Mouse (Mus musculus): Measurements from ENCODE around the gene Sfr1. TPM values are rescaled to one million over a fixed set of nuclear protein-coding genes. Genes with fewer than 3 reads are reported as not detected.

Gene Sfr1
- polyA plus RNA-seq, 1 experiment from 2014 or later = 271 TPM

DNA sequence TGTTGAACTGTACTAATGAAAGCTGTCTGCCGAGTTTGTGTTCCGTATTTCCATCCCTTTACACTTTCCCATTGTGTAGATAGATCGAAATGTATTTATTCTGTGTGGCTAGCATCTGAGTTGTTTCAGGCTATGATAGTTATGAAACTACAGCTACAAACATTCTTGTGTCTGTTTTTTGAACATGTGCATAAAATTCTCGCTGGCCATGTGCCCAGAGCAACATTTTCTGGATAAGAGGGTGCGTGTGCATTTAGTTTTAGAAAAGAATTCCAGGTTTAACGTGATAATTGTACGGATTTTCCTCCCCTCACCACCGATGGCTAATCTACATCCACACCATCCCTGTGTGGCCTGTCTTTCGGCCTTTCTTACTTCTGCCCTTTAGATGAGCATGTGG lies 18.0 kb upstream of the Sfr1 start:
- Histone ChIP-seq H3K27ac (replicated peaks) (no peak overlapping the region), H3K4me1 (no peaks in the 10 kb centered on the region), H3K4me3 (no peak overlapping the region), H3K9me3 (replicated peaks) (no peaks in the 10 kb centered on the region; the same call in 1 of the 2 replicates), H3K36me3 (no peaks in the 10 kb centered on the region), H3K27me3 (ENCODE audit: low read depth, poor library complexity, severe bottlenecking) (no peaks in the 10 kb centered on the region)
- no peak for DNase-seq (ENCODE audit: low spot score)
- WGBS = 92% methylated on average over 9 of the region's 9 CpGs

DNA sequence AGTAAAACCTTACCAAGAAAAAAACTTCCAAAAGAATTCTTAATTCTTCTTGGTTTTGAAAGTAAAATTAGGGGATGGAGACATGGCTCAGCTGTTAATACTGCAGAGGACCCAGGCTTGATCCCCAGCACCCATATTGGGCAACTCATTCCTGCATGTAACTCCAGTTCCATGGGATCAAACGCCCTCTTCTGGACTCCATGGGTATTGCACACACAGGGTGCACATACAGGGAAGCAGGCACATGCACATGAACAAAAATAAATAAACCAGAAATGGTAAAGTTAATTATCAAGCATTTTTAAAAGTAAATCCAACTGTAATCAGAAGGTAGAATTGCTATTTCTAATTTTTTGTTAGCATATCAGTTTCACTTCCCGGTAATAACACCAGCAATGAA lies 15.3 kb upstream of the Sfr1 start:
- H3K36me3 ChIP-seq = no peaks in the 10 kb centered on the region
- H3K27me3 ChIP-seq (ENCODE audit: low read depth, poor library complexity, severe bottlenecking) = no peaks in the 10 kb centered on the region
- no peaks in the 10 kb centered on the region for H3K4me1 ChIP-seq
- no peaks in the 10 kb centered on the region; the same call in 1 of the 2 replicates for H3K9me3 ChIP-seq (replicated peaks)
- WGBS = 60% methylated on average over 2 of the region's 2 CpGs
- H3K27ac ChIP-seq (replicated peaks) = no peak overlapping the region
- no peak for DNase-seq (ENCODE audit: low spot score)
- H3K4me3 ChIP-seq = no peak overlapping the region

DNA sequence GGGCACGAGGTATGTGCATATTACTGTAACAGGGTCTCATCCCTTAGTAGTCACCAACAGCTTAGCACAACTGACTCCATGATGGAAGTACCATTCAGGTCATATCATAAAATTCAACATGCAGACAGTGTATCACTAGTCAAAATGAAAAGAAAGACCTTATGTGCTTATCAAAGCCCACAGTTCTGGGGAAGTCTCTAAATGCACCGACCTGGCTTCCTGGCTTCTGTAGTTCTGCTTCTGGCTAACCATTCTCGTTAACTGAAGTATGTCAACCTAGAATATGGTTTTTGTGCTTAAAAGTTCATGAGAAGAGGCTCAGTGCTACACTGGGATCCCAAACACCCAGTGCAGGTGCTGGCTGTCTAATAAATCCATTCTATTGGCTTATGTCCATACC lies 12.3 kb upstream of the Sfr1 start:
- 89% methylated on average over 3 of the region's 3 CpGs for WGBS
- H3K27me3 ChIP-seq (ENCODE audit: low read depth, poor library complexity, severe bottlenecking) = no peaks in the 10 kb centered on the region
- H3K4me3 ChIP-seq = no peak overlapping the region
- no peak for DNase-seq (ENCODE audit: low spot score)
- no peaks in the 10 kb centered on the region; the same call in 1 of the 2 replicates for H3K9me3 ChIP-seq (replicated peaks)
- H3K27ac ChIP-seq (replicated peaks) = no peak overlapping the region
- no peaks in the 10 kb centered on the region for H3K36me3 ChIP-seq
- H3K4me1 ChIP-seq = no peaks in the 10 kb centered on the region

DNA sequence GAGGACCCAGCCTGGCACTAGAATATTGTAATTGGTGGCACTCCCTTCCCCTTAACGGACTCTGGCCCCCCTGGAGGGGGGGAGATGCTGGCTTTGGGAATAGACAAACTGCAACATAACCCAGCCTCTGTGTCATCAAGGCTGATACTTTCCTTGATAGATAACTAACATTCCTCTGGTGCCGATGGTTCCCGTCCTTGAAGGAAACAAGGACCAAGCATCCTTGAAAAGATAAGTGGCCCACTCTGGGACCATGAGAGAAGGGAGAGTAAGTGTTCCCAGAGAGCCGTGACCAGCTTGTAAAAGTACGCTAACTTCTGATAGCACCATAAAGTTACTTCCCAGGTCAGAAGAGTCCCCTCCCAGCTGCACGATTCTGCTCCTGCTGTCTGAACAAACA lies 9.0 kb upstream of the Sfr1 start:
- Histone ChIP-seq H3K9me3 (replicated peaks) (no peaks in the 10 kb centered on the region), H3K36me3 (no peaks in the 10 kb centered on the region), H3K4me3 (no peak overlapping the region), H3K4me1 (no peaks in the 10 kb centered on the region), H3K27me3 (ENCODE audit: low read depth, poor library complexity, severe bottlenecking) (no peaks in the 10 kb centered on the region), H3K27ac (replicated peaks) (no peak overlapping the region)
- WGBS = 84% methylated on average over 6 of the region's 6 CpGs
- no peak for DNase-seq (ENCODE audit: low spot score)

DNA sequence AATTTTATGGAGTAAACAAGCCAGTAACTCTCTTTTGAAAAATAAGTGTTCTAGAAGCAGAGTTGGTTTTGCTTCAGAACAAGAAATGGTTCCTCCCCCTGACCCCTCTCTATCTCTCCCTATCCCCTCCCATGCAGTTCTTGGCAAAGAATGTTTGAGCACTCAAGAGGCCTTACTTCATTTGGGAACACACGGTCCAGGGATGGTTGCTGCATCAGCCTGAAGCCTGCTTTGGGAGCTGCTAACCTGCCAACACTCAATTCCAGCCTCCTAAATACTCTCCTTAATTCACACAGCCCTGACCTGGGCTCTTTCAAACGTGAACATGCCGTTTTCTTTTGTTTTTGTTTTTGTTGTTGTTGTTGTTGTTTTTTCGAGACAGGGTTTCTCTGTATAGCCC lies 6.6 kb upstream of the Sfr1 start:
- H3K4me3 ChIP-seq = no peak overlapping the region
- H3K4me1 ChIP-seq = peaks cover under 1% of the 10 kb centered on the region; the same call in 1 of the 2 replicates
- H3K36me3 ChIP-seq = no peaks in the 10 kb centered on the region
- no peak overlapping the region for H3K27ac ChIP-seq (replicated peaks)
- WGBS = 82% methylated on average over 4 of the region's 4 CpGs
- no peak for DNase-seq (ENCODE audit: low spot score)
- no peaks in the 10 kb centered on the region for H3K27me3 ChIP-seq (ENCODE audit: low read depth, poor library complexity, severe bottlenecking)
- H3K9me3 ChIP-seq (replicated peaks) = no peaks in the 10 kb centered on the region

DNA sequence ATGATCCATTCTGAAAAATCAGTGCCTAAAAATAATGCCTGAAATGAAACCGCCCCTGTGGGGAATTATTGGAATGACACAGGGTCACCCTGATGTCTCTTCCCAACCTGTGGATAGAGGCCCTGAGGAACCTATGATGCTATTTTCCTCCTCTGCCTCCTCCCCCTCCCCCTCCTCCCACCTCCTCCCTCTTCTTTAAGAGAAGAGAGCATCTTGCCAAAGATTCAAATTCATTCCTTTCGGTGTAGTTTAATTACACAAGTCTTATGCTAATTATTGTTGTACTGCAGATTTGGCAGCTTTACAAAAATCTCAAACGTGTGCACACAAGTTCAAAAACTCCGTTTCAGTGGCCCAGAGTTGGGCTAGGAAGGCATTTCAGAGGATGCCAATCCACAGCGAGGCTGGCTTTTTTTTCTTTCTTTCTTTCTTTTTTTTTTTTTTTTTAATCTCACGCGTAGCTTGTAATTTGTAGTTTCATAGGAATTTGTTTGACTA lies 5.8 kb upstream of the Sfr1 start:
- WGBS = 82% methylated on average over 7 of the region's 7 CpGs
- H3K9me3 ChIP-seq (replicated peaks) = no peaks in the 10 kb centered on the region

DNA sequence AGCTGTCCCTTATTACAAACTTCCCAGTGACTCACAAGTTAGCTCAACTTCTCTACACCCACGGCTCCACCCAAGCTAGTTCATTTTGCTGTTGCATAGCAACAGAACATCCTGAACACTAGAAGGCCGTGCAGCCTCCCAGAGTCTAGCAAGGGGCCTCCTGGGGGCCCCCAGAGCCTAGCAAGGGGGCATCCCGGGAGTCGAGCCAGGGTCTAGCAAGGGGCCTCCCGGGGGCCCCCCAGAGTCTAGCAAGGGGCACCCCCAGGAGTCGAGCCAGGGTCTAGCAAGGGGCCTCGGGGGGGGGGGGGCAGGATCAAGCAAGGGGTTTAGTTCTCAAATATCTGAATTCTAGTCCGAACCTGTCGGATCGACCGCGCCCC lies 801 bp upstream of the Sfr1 start:
- H3K36me3 ChIP-seq = peaks cover 33% of the 10 kb centered on the region
- DNase-seq (ENCODE audit: low spot score) = peak; percentile 81
- H3K4me1 ChIP-seq = peaks cover 16% of the 10 kb centered on the region
- no peaks in the 10 kb centered on the region for H3K9me3 ChIP-seq (replicated peaks)
- no peaks in the 10 kb centered on the region for H3K27me3 ChIP-seq (ENCODE audit: low read depth, poor library complexity, severe bottlenecking)
- peak overlapping the region; percentile 75 for H3K4me3 ChIP-seq
- WGBS = under 1% methylated on average over 12 of the region's 12 CpGs
- H3K27ac ChIP-seq (replicated peaks) = peak overlapping the region; percentile 96

More for the DNA sequence above, 5.8 kb upstream of the Sfr1 start:
- Histone ChIP-seq H3K4me1 (peaks cover 8% of the 10 kb centered on the region), H3K27ac (replicated peaks) (no peak overlapping the region), H3K27me3 (ENCODE audit: low read depth, poor library complexity, severe bottlenecking) (no peaks in the 10 kb centered on the region), H3K4me3 (no peak overlapping the region), H3K36me3 (no peaks in the 10 kb centered on the region)
- DNase-seq (ENCODE audit: low spot score) = no peak

DNA sequence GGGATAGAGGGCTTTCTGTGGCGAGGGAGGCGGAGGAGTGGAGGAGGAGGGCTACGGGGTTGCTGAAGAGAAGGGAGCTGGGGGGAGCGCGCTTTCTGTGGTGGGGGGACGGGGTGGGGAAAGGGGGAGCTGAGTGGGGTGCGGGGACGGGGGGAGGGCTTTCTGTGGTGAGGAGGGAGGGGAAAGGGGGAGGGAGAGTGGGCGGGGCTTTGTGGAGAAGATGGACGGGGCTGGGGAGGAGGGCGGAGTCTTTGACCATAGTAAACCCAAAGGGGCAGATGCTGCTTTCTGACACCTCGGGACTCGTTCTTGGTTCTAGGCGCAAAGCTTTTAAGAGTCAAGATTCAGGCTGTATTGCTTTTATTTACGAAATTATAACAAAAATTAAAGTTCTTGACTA lies 449 bp downstream of the Sfr1 start:
- DNase-seq (ENCODE audit: low spot score) = peak; percentile 78
- H3K27ac ChIP-seq (replicated peaks) = peak overlapping the region; percentile 96
- WGBS = under 1% methylated on average over 15 of the region's 15 CpGs
- peaks cover 45% of the 10 kb centered on the region for H3K36me3 ChIP-seq
- H3K9me3 ChIP-seq (replicated peaks) = no peaks in the 10 kb centered on the region
- H3K4me3 ChIP-seq = peak overlapping the region; percentile 75
- peaks cover 16% of the 10 kb centered on the region for H3K4me1 ChIP-seq
- H3K27me3 ChIP-seq (ENCODE audit: low read depth, poor library complexity, severe bottlenecking) = no peaks in the 10 kb centered on the region

DNA sequence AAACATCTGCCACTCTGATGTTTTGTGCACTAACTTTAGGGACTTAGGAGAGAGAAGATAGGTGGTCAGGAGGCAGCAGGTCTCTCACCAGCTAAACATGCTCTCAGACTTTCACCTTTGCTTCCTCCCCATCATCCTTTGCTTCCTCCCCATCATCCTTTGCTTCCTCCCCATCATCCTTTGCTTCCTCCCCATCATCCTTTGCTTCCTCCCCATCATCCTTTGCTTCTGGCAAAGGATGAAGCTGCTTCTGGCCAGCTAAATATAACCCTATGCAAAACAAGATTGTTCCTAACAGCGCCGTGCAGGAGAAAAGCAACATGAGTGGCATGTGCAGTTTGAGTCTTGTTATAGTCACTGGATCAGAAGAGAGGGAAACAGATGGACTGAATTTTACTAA lies 15.6 kb downstream of the Sfr1 start:
- H3K9me3 ChIP-seq (replicated peaks) = no peaks in the 10 kb centered on the region
- no peak for DNase-seq (ENCODE audit: low spot score)
- no peak overlapping the region for H3K27ac ChIP-seq (replicated peaks)
- WGBS = 95% methylated on average over 2 of the region's 2 CpGs
- H3K36me3 ChIP-seq = no peaks in the 10 kb centered on the region
- peaks cover 14% of the 10 kb centered on the region for H3K27me3 ChIP-seq (ENCODE audit: low read depth, poor library complexity, severe bottlenecking)
- H3K4me1 ChIP-seq = peaks cover 26% of the 10 kb centered on the region
- H3K4me3 ChIP-seq = no peak overlapping the region

DNA sequence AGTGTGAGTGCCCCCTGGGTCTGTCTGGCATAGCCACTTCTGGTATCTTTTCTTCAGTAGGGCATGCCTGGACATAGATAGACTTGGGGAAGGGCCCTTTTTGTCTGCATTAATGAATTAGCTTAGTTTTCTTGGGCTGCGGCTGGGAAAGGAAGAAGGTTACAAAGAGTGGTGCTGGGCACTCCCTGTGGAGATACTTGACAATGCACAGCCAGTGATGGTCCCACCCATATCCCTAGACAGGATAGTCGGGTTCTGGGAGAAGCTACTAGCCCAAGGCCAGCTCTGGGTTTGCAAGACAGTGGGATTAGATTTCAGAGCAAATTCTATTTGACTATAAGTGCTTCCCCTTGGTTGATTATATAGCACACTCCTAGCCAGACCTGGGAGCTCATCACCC lies 17.5 kb downstream of the Sfr1 start:
- Histone ChIP-seq H3K27me3 (ENCODE audit: low read depth, poor library complexity, severe bottlenecking) (peaks cover 15% of the 10 kb centered on the region), H3K4me1 (peaks cover 26% of the 10 kb centered on the region), H3K27ac (replicated peaks) (no peak overlapping the region), H3K4me3 (no peak overlapping the region), H3K36me3 (no peaks in the 10 kb centered on the region), H3K9me3 (replicated peaks) (no peaks in the 10 kb centered on the region)
- 81% methylated on average over 2 of the region's 2 CpGs for WGBS
- no peak for DNase-seq (ENCODE audit: low spot score)

DNA sequence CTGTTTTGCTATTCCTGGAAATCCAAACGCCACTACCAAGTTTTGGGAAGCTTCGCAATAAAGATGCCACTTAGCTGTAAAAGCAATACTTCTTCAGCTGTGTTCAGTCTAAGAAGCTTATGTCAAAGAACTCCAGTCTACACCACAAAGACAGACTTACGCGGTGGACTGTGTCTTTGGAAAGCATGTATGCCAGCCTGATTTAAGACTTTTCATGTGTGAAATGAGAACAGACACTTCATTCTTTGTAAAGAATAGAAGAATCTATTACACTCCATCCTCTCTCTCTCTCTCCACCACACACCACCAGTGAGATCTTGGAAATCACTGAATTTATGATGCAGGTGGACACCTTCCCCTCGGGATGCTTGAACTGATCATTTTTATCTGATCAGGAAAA lies 18.9 kb downstream of the Sfr1 start:
- Histone ChIP-seq H3K9me3 (replicated peaks) (no peaks in the 10 kb centered on the region), H3K27ac (replicated peaks) (no peak overlapping the region), H3K27me3 (ENCODE audit: low read depth, poor library complexity, severe bottlenecking) (peaks cover 15% of the 10 kb centered on the region), H3K36me3 (no peaks in the 10 kb centered on the region), H3K4me3 (no peak overlapping the region), H3K4me1 (peaks cover 26% of the 10 kb centered on the region)
- WGBS = 35% methylated on average over 5 of the region's 5 CpGs
- no peak for DNase-seq (ENCODE audit: low spot score)

DNA sequence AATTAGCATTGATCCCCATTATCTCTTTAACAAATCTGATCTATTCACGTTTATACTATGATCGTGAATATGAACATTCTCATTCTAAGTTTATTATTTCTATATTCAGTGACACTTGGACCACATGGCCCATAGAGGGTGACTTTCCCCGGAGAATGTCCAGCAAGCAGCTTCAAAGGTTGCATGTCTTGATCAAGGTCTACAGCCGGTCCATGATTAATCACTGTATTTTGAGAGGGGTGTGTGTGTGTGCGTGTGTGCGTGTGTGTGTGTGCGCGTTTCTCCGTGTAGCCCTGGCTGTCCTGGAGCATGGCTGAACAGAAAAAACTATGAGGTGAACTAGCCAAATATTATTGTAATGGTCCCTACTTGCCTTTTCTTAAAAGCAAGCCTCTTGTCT lies 21.0 kb downstream of the Sfr1 start:
- Histone ChIP-seq H3K27me3 (ENCODE audit: low read depth, poor library complexity, severe bottlenecking) (peaks cover 15% of the 10 kb centered on the region), H3K27ac (replicated peaks) (no peak overlapping the region), H3K4me3 (no peak overlapping the region), H3K4me1 (peaks cover 26% of the 10 kb centered on the region), H3K9me3 (replicated peaks) (no peaks in the 10 kb centered on the region; the same call in 1 of the 2 replicates), H3K36me3 (no peaks in the 10 kb centered on the region)
- DNase-seq (ENCODE audit: low spot score) = no peak
- 92% methylated on average over 9 of the region's 9 CpGs for WGBS

DNA sequence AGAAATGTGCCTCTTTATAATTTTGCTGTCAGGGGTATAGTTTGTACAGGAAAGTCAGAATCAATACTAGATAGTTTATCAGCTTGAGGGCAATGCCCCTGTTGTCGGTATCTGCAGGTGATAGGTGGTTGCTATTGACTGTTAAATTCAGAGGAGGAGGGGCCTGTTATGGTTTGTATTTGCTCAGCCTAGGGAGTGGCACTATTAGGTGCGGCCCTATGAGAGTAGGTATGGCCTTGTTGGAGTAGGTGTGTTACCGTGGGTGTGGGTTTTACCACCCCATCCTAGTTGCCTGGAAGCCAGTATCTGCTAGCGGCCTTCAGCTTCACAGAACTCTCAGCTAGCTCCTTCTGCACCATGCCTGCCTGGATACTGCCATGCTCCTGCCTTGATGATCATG lies 22.4 kb downstream of the Sfr1 start:
- no peaks in the 10 kb centered on the region for H3K36me3 ChIP-seq
- H3K4me3 ChIP-seq = no peak overlapping the region
- H3K27me3 ChIP-seq (ENCODE audit: low read depth, poor library complexity, severe bottlenecking) = peaks cover 12% of the 10 kb centered on the region
- no peaks in the 10 kb centered on the region; the same call in 1 of the 2 replicates for H3K9me3 ChIP-seq (replicated peaks)
- no peak overlapping the region for H3K27ac ChIP-seq (replicated peaks)
- H3K4me1 ChIP-seq = peaks cover 24% of the 10 kb centered on the region
- WGBS = 88% methylated on average over 4 of the region's 4 CpGs
- DNase-seq (ENCODE audit: low spot score) = no peak

DNA sequence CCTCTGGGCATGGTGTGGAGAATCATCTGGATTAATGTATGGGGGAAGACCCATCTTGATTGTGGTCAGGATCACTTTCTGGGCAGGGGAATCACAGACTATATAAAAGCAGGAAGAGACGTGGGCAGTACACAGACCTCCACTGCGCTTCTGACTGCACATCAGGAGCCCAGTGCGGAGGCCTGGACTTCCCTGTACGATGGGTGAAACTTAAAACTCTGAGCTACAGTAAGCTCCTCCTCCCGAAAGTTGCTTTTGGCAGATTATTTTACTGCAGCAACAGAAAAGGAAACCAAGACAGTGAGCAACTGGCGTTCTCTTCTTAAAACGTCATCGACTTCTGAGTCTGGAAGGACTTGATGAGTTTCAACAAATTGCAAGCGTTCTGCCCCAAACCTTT lies 23.4 kb downstream of the Sfr1 start:
- 94% methylated on average over 9 of the region's 9 CpGs for WGBS
- no peaks in the 10 kb centered on the region for H3K36me3 ChIP-seq
- H3K4me3 ChIP-seq = no peak overlapping the region
- H3K4me1 ChIP-seq = peaks cover 14% of the 10 kb centered on the region
- DNase-seq (ENCODE audit: low spot score) = no peak
- no peak overlapping the region for H3K27ac ChIP-seq (replicated peaks)
- no peaks in the 10 kb centered on the region; the same call in 1 of the 2 replicates for H3K9me3 ChIP-seq (replicated peaks)
- peaks cover 8% of the 10 kb centered on the region; the same call in 1 of the 2 replicates for H3K27me3 ChIP-seq (ENCODE audit: low read depth, poor library complexity, severe bottlenecking)

All from midbrain, embryonic 10.5 days (tissue).